ENCODE assay signal across 9 mouse cellular contexts in the genomic region with DNA sequence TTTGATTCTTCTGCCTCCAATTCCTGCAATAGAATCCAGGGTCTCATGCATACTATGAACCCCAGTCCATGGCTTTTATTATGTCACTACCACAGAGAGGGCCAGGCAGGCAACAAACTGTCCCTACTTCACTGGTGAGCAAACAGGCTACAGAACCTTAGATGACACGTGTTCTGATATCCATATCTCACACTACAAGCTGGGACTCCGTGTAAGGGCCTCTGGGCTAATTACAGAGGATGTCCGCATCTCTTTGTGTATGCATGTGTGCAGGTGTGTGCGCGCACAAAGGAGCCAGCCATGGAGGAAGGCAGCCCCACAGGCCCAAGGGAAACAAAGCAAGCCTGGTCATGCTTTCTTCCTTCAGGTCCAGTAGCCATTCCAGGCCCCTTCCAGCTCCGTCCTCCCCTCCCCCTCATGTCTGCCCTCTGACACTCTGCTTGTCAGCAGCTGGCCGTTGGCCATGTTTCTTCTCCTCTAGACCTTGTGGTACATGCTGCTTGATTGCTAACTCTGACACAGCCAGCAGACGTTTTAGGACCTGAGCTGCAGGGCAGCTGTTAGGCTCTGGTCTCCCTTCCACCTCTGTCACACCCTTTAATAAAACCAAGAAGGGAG. TPM values are rescaled to one million over a fixed set of nuclear protein-coding genes. Genes with fewer than 3 reads are reported as not detected.
A peak's percentile ranks its signal among the peaks of the same experiment; 100 is the strongest.
DNase-seq lines count a peak whose midpoint lies in the region; ATAC-seq and TF ChIP-seq lines count a peak whose summit lies in the region.
"Had no signal": no experiment of that assay in that cellular context is flagged by ENCODE, and none has a peak within 500 bp of the region (broad histone marks: within the 10 kb centered on the region; RNA-seq: fewer than 3 reads in every experiment).

No protein-coding gene starts in this region.

- no peaks in the 10 kb centered on the region for H3K27me3 ChIP-seq in lung, postnatal 0 days (replicated peaks; ENCODE audit: insufficient read depth, low read length)
- H3K27me3 ChIP-seq in midbrain, embryonic 13.5 days = no peaks in the 10 kb centered on the region

- TF ChIP-seq EP300 in lung, postnatal 0 days (IDR thresholded peaks at IDR 0.05) = no peak

- DNase-seq in lung, postnatal 14 days = peak; percentile 38
- DNase-seq in lung, postnatal 0 days (ENCODE audit: low spot score) = no peak
- DNase-seq in forelimb bud, embryonic 11.5 days (ENCODE audit: low read depth, low spot score) = peak; percentile 45
- peak; percentile 71 for DNase-seq in kidney, adult 18-20 months
- DNase-seq in frontal cortex, postnatal 10 days (ENCODE audit: low spot score in 2 of 2) = no peak
- DNase-seq in urinary bladder, postnatal 25 days (ENCODE audit: low spot score) = no peak
- no peak for DNase-seq in gastrocnemius, adult 8-10 months (ENCODE audit: low spot score in 2 of 2)

- TF ChIP-seq CTCF in lung, postnatal 0 days (IDR thresholded peaks at IDR 0.05) = no peak

- no peak overlapping the region for H3K27ac ChIP-seq in lung, postnatal 0 days (ENCODE audit: low read length)
- H3K27ac ChIP-seq in midbrain, embryonic 13.5 days = peak overlapping the region; percentile 73

- no peak for ATAC-seq in lung, postnatal 0 days
- peak; percentile 34; the same call in 1 of the 2 replicates for ATAC-seq in midbrain, embryonic 13.5 days

- no peaks in the 10 kb centered on the region for H3K36me3 ChIP-seq in lung, postnatal 0 days (ENCODE audit: insufficient read depth, low read length)
- H3K36me3 ChIP-seq in midbrain, embryonic 13.5 days = no peaks in the 10 kb centered on the region

- H3K9me3 ChIP-seq in lung, postnatal 0 days (ENCODE audit: low read length) = no peaks in the 10 kb centered on the region
- no peaks in the 10 kb centered on the region for H3K9me3 ChIP-seq in midbrain, embryonic 13.5 days

- H3K4me3 ChIP-seq in lung, postnatal 0 days (ENCODE audit: low read depth, low read length) = no peak overlapping the region
- no peak overlapping the region for H3K4me3 ChIP-seq in midbrain, embryonic 13.5 days (replicated peaks)
- H3K4me3 ChIP-seq: erythroblast, embryonic 14.5 days had no signal

- WGBS in lung, postnatal 0 days = 38% methylated on average over 8 of the region's 8 CpGs
- 42% methylated on average over 8 of the region's 8 CpGs for WGBS in midbrain, embryonic 13.5 days

- no peaks in the 10 kb centered on the region for H3K4me1 ChIP-seq in lung, postnatal 0 days (ENCODE audit: insufficient read depth, low read depth, low read length)
- H3K4me1 ChIP-seq in midbrain, embryonic 13.5 days (replicated peaks) = peaks cover 22% of the 10 kb centered on the region

- no peak overlapping the region for H3K4me2 ChIP-seq in lung, postnatal 0 days (replicated peaks; ENCODE audit: low read depth, low read length)
- no peak overlapping the region for H3K4me2 ChIP-seq in midbrain, embryonic 13.5 days (replicated peaks)

- no peak overlapping the region for H3K9ac ChIP-seq in lung, postnatal 0 days (replicated peaks; ENCODE audit: low read depth)
- H3K9ac ChIP-seq in midbrain, embryonic 13.5 days (replicated peaks) = no peak overlapping the region; the same call in 1 of the 2 replicates

RNA-seq across cellular contexts. Expression of a gene that starts 0.5 kb away (rescaled TPM):
- 0.30 and 0.68 TPM in 2 replicates for polyA plus RNA-seq in lung, postnatal 0 days (2015; fragmentation: Nextera tagmentation; extraction: Ambion mirVana)
- polyA plus RNA-seq in midbrain, embryonic 13.5 days (2015; fragmentation: Nextera tagmentation; extraction: Ambion mirVana) = 3.5 and 4.0 TPM in 2 replicates
- under 1 TPM in 3 of 4 experiments, not detected in 1; 0.40 to 0.77 (median 0.58) TPM for total RNA-seq in gastrocnemius, adult 8-10 months (2022)

Comparison
In these comparisons a context has a peak if more than half of its experiments do, and no peak if none do; other contexts are left out.
1. DNase-seq: peak in lung, postnatal 14 days (single experiment), forelimb bud, embryonic 11.5 days (single experiment) and kidney, adult 18-20 months (single experiment); none in lung, postnatal 0 days (single experiment), frontal cortex, postnatal 10 days (0 of 2), urinary bladder, postnatal 25 days (single experiment) and gastrocnemius, adult 8-10 months (0 of 2).